Mouse (Mus musculus) intestine, postnatal 0 days (tissue): ENCODE results near the gene Adh4. TPM values are rescaled to one million over a fixed set of nuclear protein-coding genes. Genes with fewer than 3 reads are reported as not detected.

Experiments used
- ATAC-seq: fragments of 200-750 bp; cut with Nextera tagmentation; 2 replicates; pipeline ENCODE4 v1.8.0; 2017; ENCODE audit warnings: mild to moderate bottlenecking, moderate TSS enrichment, moderate library complexity
- H3K27ac ChIP-seq: fragments of 300-500 bp; sonication (generic); 2 replicates; pipeline ENCODE4 v1.5.1; 2014; ENCODE audit warnings: mild to moderate bottlenecking, low read depth, low read length, moderate library complexity
- H3K27me3 ChIP-seq: fragments of 300-500 bp; sonication (generic); replicated peaks from 2 replicates; pipeline ENCODE4 v1.6.1; 2014; ENCODE audit warnings: low read length, mixed read lengths; ENCODE audit not compliant: control insufficient read depth, insufficient read depth
- H3K36me3 ChIP-seq: fragments of 300-500 bp; sonication (generic); 2 replicates; pipeline ENCODE4 v1.6.1; 2014; ENCODE audit warnings: mild to moderate bottlenecking, moderate library complexity; ENCODE audit not compliant: control insufficient read depth, insufficient read depth
- H3K4me1 ChIP-seq: fragments of 300-500 bp; sonication (generic); replicated peaks from 2 replicates; pipeline ENCODE4 v1.6.1; 2014; ENCODE audit warnings: antibody characterized with exemption, low read length, mixed read lengths; ENCODE audit not compliant: control insufficient read depth, insufficient read depth
- H3K4me2 ChIP-seq: fragments of 300-500 bp; sonication (generic); replicated peaks from 2 replicates; pipeline ENCODE4 v1.6.1; 2014; ENCODE audit warnings: low read depth, mild to moderate bottlenecking, moderate library complexity
- H3K4me3 ChIP-seq: fragments of 300-500 bp; sonication (generic); 2 replicates; pipeline ENCODE4 v1.5.1; 2014; ENCODE audit warnings: low read depth, low read length
- H3K9ac ChIP-seq: fragments of 300-500 bp; sonication (generic); 2 replicates; pipeline ENCODE4 v1.6.1; 2014; ENCODE audit warnings: mild to moderate bottlenecking, low read depth, low read length
- H3K9me3 ChIP-seq: fragments of 300-500 bp; sonication (generic); 2 replicates; pipeline ENCODE4 v1.6.1; 2016; ENCODE audit warnings: mixed run types; ENCODE audit not compliant: control insufficient read depth
- CTCF ChIP-seq: sonication (generic); IDR thresholded peaks from 2 replicates; pipeline ENCODE4 v1.5.1; 2016; ENCODE audit warnings: low read depth, mild to moderate bottlenecking, control low read depth, antibody characterized with exemption, moderate library complexity
- WGBS: fragments of 180-500 bp; shearing (Covaris S2); extraction: QIAGEN DNeasy Blood & Tissue Kit; methylation state at CpG from one replicate; pipeline ENCODE4 v1.1.7; 2014; 5-methylcytosine and 5-hydroxymethylcytosine counted together
- polyA plus RNA-seq: library from polyadenylated mRNA; unstranded; fragments of >200 nt; fragmentation: Nextera tagmentation; extraction: Ambion mirVana; gene quantifications from 2 replicates; pipeline ENCODE4 v1.2.1, GENCODE M21; 2015

Gene Adh4
- polyA plus RNA-seq, 1 experiment from 2014 or later: 0.51 TPM

DNA sequence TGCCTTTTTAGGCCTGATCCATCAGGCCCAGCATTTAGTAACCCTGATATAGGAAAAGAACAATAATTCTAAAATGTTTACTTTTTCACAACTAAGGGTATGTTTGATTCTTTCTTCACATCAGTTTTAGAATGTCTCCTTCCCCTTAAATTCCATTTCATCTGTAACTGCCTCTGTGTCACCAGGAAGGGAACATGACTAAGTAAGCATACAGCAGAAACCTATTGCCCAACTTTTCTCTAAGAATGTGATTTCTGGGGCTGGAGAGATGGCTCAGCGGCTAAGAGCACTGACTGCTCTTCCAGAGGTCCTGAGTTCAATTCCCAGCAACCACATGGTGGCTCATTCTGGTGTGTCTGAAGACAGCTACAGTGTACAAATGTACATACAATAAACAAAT is 39.0 kb downstream of the Adh4 start:
- no peak for ATAC-seq
- no peak overlapping the region for H3K4me2 ChIP-seq
- WGBS: 90% methylated on average over 1 of the region's 1 CpGs
- H3K9me3 ChIP-seq: no peaks in the 10 kb centered on the region
- H3K4me1 ChIP-seq: no peaks in the 10 kb centered on the region
- no peak overlapping the region for H3K9ac ChIP-seq
- peaks cover 59% of the 10 kb centered on the region for H3K36me3 ChIP-seq
- H3K27me3 ChIP-seq: no peaks in the 10 kb centered on the region
- H3K4me3 ChIP-seq: no peak overlapping the region
- H3K27ac ChIP-seq: no peak overlapping the region
- TF ChIP-seq CTCF: no peak

DNA sequence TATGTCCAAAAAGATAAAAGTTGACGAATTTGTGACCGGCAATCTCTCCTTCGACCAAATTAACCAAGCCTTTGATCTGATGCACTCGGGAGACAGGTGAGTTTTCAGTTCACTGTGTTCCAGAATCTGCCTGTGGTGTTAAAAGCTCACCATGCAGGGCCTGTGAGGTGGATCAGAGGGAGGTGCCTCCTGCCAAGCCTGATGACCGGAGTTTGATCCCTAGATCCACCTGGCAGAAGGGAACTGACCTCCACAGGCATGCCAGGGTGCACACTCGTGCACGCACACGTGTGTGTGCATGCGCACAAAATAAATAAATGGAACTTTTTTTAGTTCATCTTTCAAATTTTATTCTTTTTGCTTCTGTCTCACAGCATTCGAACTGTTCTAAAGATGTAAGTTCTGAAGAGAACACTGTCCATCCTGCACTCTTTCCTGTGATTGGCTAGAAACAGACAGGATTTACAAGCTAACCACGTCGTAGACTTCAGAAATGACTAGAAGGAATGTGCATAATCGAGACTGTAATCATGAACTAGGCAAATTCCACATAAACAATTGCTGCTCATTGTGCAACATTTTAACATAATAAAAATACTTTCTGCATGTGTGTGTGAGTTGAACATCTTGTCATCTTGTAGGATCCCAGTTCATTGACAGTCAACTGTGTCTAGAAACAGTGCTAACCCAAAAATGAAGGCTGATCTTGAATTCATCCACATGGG is 39.6 kb downstream of the Adh4 start:
- Histone ChIP-seq H3K9me3 (no peaks in the 10 kb centered on the region), H3K27ac (no peak overlapping the region), H3K27me3 (no peaks in the 10 kb centered on the region), H3K4me2 (no peak overlapping the region), H3K4me1 (no peaks in the 10 kb centered on the region), H3K4me3 (no peak overlapping the region), H3K9ac (no peak overlapping the region), H3K36me3 (peaks cover 60% of the 10 kb centered on the region)
- TF ChIP-seq CTCF: no peak
- WGBS: 82% methylated on average over 13 of the region's 13 CpGs
- ATAC-seq: no peak

DNA sequence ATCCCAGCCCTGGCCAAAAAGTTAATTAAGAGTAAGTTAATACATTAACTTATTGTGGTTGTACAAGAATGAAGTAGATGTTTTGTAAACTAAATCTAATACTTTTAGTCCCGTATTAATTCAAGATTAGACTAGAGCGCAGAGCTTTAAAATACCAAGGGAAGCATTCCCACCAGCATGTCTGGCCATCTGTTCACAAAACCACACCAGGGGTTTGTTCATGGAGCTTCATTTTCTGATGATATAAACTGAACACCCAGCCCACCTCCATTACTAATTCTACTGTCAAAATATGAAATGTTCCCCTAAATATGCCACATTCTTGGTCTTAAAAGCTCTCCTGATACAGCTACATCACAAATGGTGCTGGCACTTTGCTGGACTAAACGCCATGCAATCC is 43.2 kb downstream of the Adh4 start:
- H3K27ac ChIP-seq: no peak overlapping the region
- no peaks in the 10 kb centered on the region for H3K9me3 ChIP-seq
- H3K4me1 ChIP-seq: no peaks in the 10 kb centered on the region
- 97% methylated on average over 3 of the region's 3 CpGs for WGBS
- no peaks in the 10 kb centered on the region for H3K27me3 ChIP-seq
- H3K36me3 ChIP-seq: peaks cover 58% of the 10 kb centered on the region
- H3K9ac ChIP-seq: no peak overlapping the region
- H3K4me3 ChIP-seq: no peak overlapping the region
- no peak overlapping the region for H3K4me2 ChIP-seq
- TF ChIP-seq CTCF: no peak
- ATAC-seq: no peak

DNA sequence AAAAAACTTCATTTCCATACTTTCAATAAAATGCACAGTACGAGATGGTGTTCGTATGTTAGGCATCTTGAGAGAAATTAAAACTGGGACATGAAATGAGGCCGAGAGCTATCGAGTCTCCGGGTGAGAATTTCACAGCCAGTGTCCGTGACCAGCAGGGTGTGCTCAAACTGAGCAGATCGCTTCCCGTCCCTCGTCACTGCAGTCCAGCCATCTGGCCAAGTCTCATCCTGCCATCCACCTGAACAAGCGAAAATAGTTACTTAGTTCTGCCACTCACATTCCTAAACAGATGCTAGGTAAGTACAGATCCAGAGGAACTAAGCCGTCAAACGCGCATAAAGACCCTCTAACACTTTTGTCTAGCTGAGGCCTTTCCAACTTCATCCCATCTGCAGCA is 45.0 kb downstream of the Adh4 start:
- no peak for ATAC-seq
- Histone ChIP-seq H3K4me1 (no peaks in the 10 kb centered on the region), H3K27me3 (no peaks in the 10 kb centered on the region), H3K4me3 (no peak overlapping the region), H3K36me3 (peaks cover 69% of the 10 kb centered on the region), H3K9me3 (no peaks in the 10 kb centered on the region), H3K27ac (no peak overlapping the region), H3K4me2 (no peak overlapping the region), H3K9ac (no peak overlapping the region)
- WGBS: 85% methylated on average over 13 of the region's 13 CpGs
- peak; percentile 51 for TF ChIP-seq CTCF

DNA sequence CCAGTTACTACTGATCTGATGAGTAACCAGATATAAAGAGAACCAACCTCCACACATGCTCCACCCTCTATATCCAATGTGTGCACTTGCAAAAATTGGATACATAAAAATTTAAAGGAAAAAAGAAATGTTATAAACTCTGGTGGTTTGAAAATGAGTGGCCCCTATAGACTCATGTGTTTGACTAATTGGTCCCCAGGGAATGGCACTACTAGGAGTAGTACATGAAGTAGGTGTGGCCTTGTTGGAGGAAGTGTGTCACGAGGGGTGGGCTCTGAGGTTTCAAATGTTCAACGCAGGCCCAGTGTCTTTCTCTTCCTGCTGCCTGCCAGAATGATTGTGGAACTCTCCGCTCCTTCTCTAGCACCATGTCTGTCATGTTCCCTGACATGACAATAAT is 46.6 kb downstream of the Adh4 start:
- H3K27me3 ChIP-seq: no peaks in the 10 kb centered on the region
- peaks cover 69% of the 10 kb centered on the region for H3K36me3 ChIP-seq
- H3K9me3 ChIP-seq: no peaks in the 10 kb centered on the region
- 96% methylated on average over 3 of the region's 3 CpGs for WGBS
- H3K9ac ChIP-seq: no peak overlapping the region
- no peak overlapping the region for H3K4me3 ChIP-seq
- no peak overlapping the region for H3K4me2 ChIP-seq
- ATAC-seq: no peak
- H3K27ac ChIP-seq: no peak overlapping the region
- no peak for TF ChIP-seq CTCF
- H3K4me1 ChIP-seq: no peaks in the 10 kb centered on the region

DNA sequence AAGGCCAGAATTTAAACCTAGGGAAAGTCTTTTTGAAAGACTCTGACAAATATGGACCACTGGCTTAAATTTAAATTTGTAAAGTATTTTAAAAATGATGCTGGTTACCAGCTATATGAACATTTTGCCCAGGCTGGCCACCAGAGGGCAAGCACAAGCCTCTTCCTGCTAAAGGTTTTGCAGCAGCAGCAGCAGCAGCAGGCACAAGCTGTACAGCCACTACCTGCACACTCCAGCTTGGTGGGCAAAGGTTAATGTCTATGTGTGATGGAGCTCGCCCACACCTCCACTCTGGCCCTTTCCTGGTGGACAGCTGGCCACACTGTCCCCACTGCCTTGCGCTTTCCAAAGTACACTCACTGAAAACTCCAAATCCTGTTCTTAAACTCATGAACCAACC is 47.9 kb downstream of the Adh4 start:
- H3K36me3 ChIP-seq: peaks cover 72% of the 10 kb centered on the region
- H3K27me3 ChIP-seq: no peaks in the 10 kb centered on the region
- no peak overlapping the region for H3K27ac ChIP-seq
- H3K4me1 ChIP-seq: no peaks in the 10 kb centered on the region
- no peak overlapping the region for H3K4me2 ChIP-seq
- no peak overlapping the region for H3K9ac ChIP-seq
- ATAC-seq: peak; percentile 76; the same call in 1 of the 2 replicates
- TF ChIP-seq CTCF: peak; percentile 79
- H3K4me3 ChIP-seq: no peak overlapping the region
- WGBS: 70% methylated on average over 2 of the region's 2 CpGs
- H3K9me3 ChIP-seq: no peaks in the 10 kb centered on the region

DNA sequence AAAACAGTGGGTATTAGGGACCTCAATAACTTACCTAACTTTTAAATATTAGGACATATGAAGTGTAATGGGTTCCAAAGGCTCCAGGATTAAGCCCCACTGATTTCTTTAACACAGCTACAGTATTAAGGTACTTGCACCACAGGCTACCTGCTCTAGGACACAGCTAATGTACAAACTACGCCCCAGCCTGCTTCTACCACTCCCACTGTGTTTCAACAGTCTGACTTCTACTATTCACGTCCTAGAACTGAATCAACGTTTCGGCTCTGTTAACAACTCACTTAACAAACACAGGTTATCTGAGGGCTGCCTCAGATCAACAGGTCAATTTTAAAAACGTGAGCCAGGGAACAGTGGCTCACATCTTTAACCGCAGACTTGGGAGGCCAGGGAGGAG is 48.5 kb downstream of the Adh4 start:
- WGBS: 69% methylated on average over 6 of the region's 6 CpGs
- no peak overlapping the region for H3K27ac ChIP-seq
- H3K27me3 ChIP-seq: no peaks in the 10 kb centered on the region
- H3K4me3 ChIP-seq: no peak overlapping the region
- no peak overlapping the region for H3K9ac ChIP-seq
- no peak for ATAC-seq
- no peak overlapping the region for H3K4me2 ChIP-seq
- no peaks in the 10 kb centered on the region for H3K4me1 ChIP-seq
- H3K9me3 ChIP-seq: no peaks in the 10 kb centered on the region
- peaks cover 73% of the 10 kb centered on the region for H3K36me3 ChIP-seq
- no peak for TF ChIP-seq CTCF
